Mouse (Mus musculus): Measurements from ENCODE around the gene Tstd2. TPM values are rescaled to one million over a fixed set of nuclear protein-coding genes. Genes with fewer than 3 reads are reported as not detected.

Gene Tstd2
- polyA plus RNA-seq, 1 experiment: 13.8 TPM

GRCm38 (mm10) chr4:46101211-46101711, 37.2 kb downstream of the Tstd2 start:
- no peak overlapping the region for H3K4me3 ChIP-seq (ENCODE audit: insufficient read depth, low read depth, low read length)
- no peak overlapping the region for H3K27ac ChIP-seq (replicated peaks; ENCODE audit: low read depth, low read length)
- 0 out of 2 replicates have a peak, but pooled peaks cover 3% of the 10 kb centered on the region for H3K4me1 ChIP-seq (ENCODE audit: control insufficient read depth, insufficient read depth, insufficient read length, low read length)

DNA sequence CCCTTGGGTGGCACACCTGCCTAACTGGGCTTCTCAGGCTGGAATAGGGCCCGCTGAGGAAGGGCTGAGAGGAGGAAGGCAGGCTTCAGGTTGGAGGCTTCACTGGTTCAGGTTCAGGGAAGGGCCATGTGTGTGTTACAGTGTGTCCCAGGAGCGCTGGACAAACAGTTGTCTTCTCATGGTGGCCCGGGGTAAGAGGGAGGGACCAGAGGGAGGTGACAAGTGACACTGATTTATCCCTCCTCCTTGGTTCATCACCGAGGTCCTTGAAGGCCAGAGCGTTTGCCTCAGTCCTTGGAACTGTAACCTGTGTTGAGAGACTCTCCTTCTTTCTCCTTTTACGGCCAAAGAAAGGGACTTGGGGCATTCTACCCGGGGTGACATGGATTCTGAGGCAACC, 38.0 kb downstream of the Tstd2 start:
- Histone ChIP-seq H3K4me3 (ENCODE audit: insufficient read depth, low read depth, low read length) (no peak overlapping the region), H3K27ac (replicated peaks; ENCODE audit: low read depth, low read length) (no peak overlapping the region), H3K4me1 (ENCODE audit: control insufficient read depth, insufficient read depth, insufficient read length, low read length) (0 out of 2 replicates have a peak, but pooled peaks cover 3% of the 10 kb centered on the region)

- no peak overlapping the region for H3K4me3 ChIP-seq (ENCODE audit: insufficient read depth, low read depth, low read length)
- no peak overlapping the region for H3K27ac ChIP-seq (replicated peaks; ENCODE audit: low read depth, low read length)
- 0 out of 2 replicates have a peak, but pooled peaks cover 3% of the 10 kb centered on the region for H3K4me1 ChIP-seq (ENCODE audit: control insufficient read depth, insufficient read depth, insufficient read length, low read length)
These were observed 39.4 kb downstream of the Tstd2 start for GRCm38 (mm10) chr4:46099132-46099531.

DNA sequence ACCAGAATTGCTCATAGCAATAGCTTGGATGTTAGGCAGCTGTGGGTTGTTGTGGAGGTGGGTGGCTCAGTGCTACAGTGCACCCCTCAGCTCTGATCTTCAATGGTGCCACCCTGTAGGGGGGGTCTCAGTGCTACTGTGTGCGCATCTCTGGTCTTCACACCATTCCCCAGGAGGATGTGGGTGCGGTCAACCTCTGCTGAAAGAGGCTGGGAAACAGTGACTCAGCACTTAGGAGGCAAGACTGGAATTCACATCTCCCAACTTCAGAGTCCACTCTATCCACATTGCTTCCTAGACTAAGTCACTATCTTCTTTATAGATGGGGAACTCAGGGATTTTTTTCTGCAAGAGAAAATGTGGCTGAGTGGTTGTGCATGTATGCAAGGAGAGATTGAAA, 40.9 kb downstream of the Tstd2 start:
- Histone ChIP-seq H3K4me3 (ENCODE audit: insufficient read depth, low read depth, low read length) (no peak overlapping the region), H3K27ac (replicated peaks; ENCODE audit: low read depth, low read length) (no peak overlapping the region), H3K4me1 (ENCODE audit: control insufficient read depth, insufficient read depth, insufficient read length, low read length) (no peaks in the 10 kb centered on the region)

GRCm38 (mm10) chr4:46096546-46096945, 41.9 kb downstream of the Tstd2 start:
- H3K27ac ChIP-seq (replicated peaks; ENCODE audit: low read depth, low read length): no peak overlapping the region
- no peaks in the 10 kb centered on the region for H3K4me1 ChIP-seq (ENCODE audit: control insufficient read depth, insufficient read depth, insufficient read length, low read length)
- no peak overlapping the region for H3K4me3 ChIP-seq (ENCODE audit: insufficient read depth, low read depth, low read length)

- Histone ChIP-seq H3K4me1 (ENCODE audit: control insufficient read depth, insufficient read depth, insufficient read length, low read length) (no peaks in the 10 kb centered on the region), H3K4me3 (ENCODE audit: insufficient read depth, low read depth, low read length) (no peak overlapping the region), H3K27ac (replicated peaks; ENCODE audit: low read depth, low read length) (no peak overlapping the region)
These were observed 42.7 kb downstream of the Tstd2 start for GRCm38 (mm10) chr4:46095826-46096159.

GRCm38 (mm10) chr4:46094916-46095825, 43.3 kb downstream of the Tstd2 start:
- no peaks in the 10 kb centered on the region for H3K4me1 ChIP-seq (ENCODE audit: control insufficient read depth, insufficient read depth, insufficient read length, low read length)
- H3K27ac ChIP-seq (replicated peaks; ENCODE audit: low read depth, low read length): no peak overlapping the region
- no peak overlapping the region for H3K4me3 ChIP-seq (ENCODE audit: insufficient read depth, low read depth, low read length)

DNA sequence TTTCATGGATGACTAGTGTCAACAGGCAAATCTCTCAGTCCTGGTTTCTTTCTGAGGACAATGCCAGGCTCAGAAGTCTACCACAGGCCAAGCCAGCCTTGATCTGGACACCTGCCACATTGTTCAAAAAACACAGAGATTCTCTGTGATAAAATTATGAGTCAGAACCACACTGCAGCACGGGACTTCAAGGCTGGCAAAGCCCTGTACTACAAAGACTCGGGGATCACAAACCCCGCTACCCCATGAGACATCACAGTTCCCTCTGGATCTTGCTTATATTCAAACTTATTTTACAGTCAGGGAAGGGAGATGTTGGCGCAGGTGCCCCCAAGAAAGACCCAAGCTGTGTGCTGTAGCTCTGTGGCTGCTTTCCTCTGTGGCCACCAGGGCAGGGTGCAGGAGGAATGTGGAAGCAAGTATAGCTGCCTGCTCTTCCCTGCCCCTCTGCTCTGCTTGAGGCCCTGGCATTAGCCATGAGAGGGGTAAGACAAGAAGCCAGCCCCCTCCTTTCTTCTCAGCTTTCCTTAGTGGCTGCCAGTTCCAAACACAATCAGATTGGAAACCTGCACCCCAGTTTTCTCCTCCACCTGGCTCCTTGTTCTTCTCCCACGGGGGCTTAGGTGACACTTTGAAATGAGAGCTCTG, 45.9 kb downstream of the Tstd2 start:
- no peak overlapping the region for H3K27ac ChIP-seq (replicated peaks; ENCODE audit: low read depth, low read length)
- no peak overlapping the region for H3K4me3 ChIP-seq (ENCODE audit: insufficient read depth, low read depth, low read length)
- H3K4me1 ChIP-seq (ENCODE audit: control insufficient read depth, insufficient read depth, insufficient read length, low read length): no peaks in the 10 kb centered on the region

DNA sequence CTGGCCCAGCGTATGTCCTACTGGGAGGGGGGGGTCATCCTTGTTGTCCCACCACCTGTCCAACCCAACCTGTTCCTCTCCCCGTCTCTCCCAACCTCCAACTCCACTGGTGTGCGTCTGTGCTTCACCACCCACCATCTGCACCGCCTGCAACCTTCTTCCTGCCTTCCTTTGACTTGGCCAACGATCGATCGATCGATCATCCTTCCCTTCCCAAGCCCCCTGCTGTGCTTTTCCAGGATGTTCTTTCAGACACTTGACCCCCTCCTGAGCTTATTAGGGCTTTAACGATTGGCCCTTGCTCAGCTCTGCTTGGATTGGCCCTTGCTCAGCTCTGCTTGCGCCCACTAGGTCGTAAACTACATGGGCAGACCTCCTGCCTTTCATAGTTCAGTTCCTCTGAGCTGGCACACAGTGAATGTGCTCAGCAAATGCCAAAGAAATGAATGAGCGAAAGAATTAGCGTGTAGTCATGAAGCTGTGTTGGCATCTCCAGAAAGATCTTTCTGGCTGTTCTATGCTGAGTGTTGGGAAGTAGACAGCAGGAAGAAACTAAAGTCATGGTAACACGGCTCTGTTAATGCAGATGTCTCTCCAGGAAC, 48.9 kb downstream of the Tstd2 start:
- Histone ChIP-seq H3K4me3 (ENCODE audit: insufficient read depth, low read depth, low read length) (no peak overlapping the region), H3K4me1 (ENCODE audit: control insufficient read depth, insufficient read depth, insufficient read length, low read length) (peaks cover 12% of the 10 kb centered on the region), H3K27ac (replicated peaks; ENCODE audit: low read depth, low read length) (no peak overlapping the region)

GRCm38 (mm10) chr4:46087852-46088251, 50.6 kb downstream of the Tstd2 start:
- Histone ChIP-seq H3K4me3 (ENCODE audit: insufficient read depth, low read depth, low read length) (no peak overlapping the region), H3K4me1 (ENCODE audit: control insufficient read depth, insufficient read depth, insufficient read length, low read length) (peaks cover 12% of the 10 kb centered on the region), H3K27ac (replicated peaks; ENCODE audit: low read depth, low read length) (peak overlapping the region; percentile 61)

DNA sequence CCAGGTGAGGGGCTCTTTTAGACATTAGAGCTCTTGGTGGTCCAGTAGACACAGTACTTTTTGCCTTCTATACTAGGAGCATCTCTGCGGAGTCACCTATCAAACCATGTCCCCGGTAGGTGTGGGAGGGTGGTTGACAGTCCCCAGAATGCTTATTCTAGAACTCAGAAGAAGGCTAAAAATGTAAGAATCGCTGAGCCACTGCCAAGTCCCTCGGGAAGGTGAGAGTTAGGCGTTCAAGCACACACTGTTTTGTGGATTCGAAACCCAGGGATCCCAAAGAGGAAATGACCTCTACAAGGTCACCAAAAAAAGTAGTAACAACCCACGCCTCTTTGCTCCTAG, 51.1 kb downstream of the Tstd2 start:
- Histone ChIP-seq H3K4me3 (ENCODE audit: insufficient read depth, low read depth, low read length) (no peak overlapping the region), H3K27ac (replicated peaks; ENCODE audit: low read depth, low read length) (peak overlapping the region; percentile 61), H3K4me1 (ENCODE audit: control insufficient read depth, insufficient read depth, insufficient read length, low read length) (peaks cover 12% of the 10 kb centered on the region)

DNA sequence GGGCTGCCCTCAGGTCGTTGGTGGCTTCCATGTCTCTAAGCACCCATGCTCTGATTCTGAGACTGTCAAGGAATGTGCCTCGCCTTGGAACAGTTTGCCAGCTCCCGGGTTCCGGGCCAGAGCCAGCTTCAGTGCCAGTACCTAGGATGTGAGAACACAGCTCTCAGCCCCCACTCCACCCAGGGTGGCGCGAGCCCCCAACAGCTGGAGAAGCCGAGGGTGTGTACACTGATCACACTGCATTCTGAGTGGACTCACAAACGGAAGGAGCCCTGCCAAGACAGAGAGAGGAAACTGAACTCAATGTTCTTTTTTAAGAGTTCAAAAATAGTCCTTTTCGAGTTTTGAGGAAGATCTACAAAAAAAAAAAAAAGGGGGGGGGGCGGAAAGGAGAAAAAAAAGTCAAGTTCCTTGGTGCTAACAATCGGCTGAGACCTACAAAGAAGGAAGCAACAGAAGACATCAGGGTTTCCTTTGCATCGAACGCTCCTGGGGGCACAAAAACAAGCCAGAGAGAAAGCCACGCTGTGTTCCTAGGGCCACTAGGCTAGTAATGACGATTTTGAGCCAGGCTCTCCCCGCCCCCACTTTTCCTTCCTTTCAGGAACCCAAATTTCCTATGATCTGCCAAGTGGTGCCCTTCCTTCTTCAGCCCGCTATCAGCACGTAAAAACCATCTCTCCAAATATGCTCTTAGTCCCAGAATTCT, 51.6 kb downstream of the Tstd2 start:
- H3K4me1 ChIP-seq (ENCODE audit: control insufficient read depth, insufficient read depth, insufficient read length, low read length): peaks cover 12% of the 10 kb centered on the region
- peak overlapping the region; percentile 61 for H3K27ac ChIP-seq (replicated peaks; ENCODE audit: low read depth, low read length)
- no peak overlapping the region for H3K4me3 ChIP-seq (ENCODE audit: insufficient read depth, low read depth, low read length)

- Histone ChIP-seq H3K4me1 (ENCODE audit: control insufficient read depth, insufficient read depth, insufficient read length, low read length) (peaks cover 12% of the 10 kb centered on the region), H3K27ac (replicated peaks; ENCODE audit: low read depth, low read length) (no peak overlapping the region), H3K4me3 (ENCODE audit: insufficient read depth, low read depth, low read length) (no peak overlapping the region)
These were observed 53.2 kb downstream of the Tstd2 start for GRCm38 (mm10) chr4:46085223-46085811.

DNA sequence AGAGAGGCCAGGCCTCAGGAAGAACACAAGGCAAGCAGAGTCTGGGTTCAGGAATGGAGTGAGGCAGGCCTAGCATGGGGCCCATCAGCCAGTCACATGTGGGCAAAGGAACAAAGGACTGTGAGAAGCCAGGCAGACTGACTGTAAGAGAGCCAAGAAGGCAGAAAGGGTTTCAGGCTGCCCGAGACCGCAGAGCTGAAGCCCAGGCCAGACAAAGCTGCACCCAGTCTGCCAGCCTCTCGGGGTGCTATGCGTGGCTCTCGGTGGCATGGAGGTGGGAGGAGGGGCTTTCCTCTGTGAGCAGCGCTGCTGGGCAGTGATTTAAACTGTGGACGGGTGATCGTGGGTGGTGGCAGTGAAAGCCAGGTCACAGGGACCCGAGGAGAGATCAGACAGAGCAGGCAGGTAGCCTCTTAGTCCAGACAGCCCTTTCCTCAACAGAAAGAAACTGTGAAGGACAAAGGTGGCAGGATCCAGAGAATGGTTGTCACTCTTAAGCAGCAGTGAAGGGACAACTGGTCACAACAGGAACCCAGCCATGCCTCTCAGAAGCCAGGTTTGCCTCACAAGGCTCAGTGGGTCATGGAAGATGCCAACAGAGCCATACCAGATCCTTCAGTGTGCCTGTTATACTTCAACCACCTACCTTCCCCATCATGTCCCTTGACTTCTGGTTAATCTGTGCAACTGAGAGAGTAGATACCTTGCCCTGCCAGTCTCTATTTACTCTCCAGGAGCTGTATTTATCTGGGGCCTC, 53.9 kb downstream of the Tstd2 start:
- Histone ChIP-seq H3K27ac (replicated peaks; ENCODE audit: low read depth, low read length) (no peak overlapping the region), H3K4me1 (ENCODE audit: control insufficient read depth, insufficient read depth, insufficient read length, low read length) (peaks cover 12% of the 10 kb centered on the region), H3K4me3 (ENCODE audit: insufficient read depth, low read depth, low read length) (no peak overlapping the region)
